Mouse (Mus musculus) forebrain, postnatal 0 days (tissue): Measurements from ENCODE around the gene Tbc1d10c. TPM values are rescaled to one million over a fixed set of nuclear protein-coding genes. Genes with fewer than 3 reads are reported as not detected.

Experiments
- ATAC-seq: fragments of 200-750 bp; cut with Nextera tagmentation; 2 replicates; pipeline ENCODE4 v1.8.0; 2017; ENCODE audit warnings: mild to moderate bottlenecking, moderate library complexity
- DNase-seq: peaks from one replicate; pipeline ENCODE4 v3.0.0-alpha.2; 2015
- H3K27ac ChIP-seq: fragments of 300-500 bp; sonication (generic); 2 replicates; pipeline ENCODE4 v1.5.1; 2014; ENCODE audit warnings: low read depth, mild to moderate bottlenecking, antibody characterized with exemption, low read length, moderate library complexity, mixed read lengths
- H3K27me3 ChIP-seq: fragments of 300-500 bp; sonication (generic); 2 replicates; pipeline ENCODE4 v1.6.1; 2014; ENCODE audit warnings: mild to moderate bottlenecking, low read length, mixed read lengths; ENCODE audit not compliant: insufficient read depth
- H3K36me3 ChIP-seq: fragments of 300-500 bp; sonication (generic); 2 replicates; pipeline ENCODE4 v1.6.1; 2014; ENCODE audit warnings: mild to moderate bottlenecking, moderate library complexity; ENCODE audit not compliant: insufficient read depth
- H3K4me1 ChIP-seq: fragments of 300-500 bp; sonication (generic); 2 replicates; pipeline ENCODE4 v1.6.1; 2014; ENCODE audit warnings: antibody characterized with exemption; ENCODE audit not compliant: insufficient read depth
- H3K4me2 ChIP-seq: fragments of 300-500 bp; sonication (generic); 2 replicates; pipeline ENCODE4 v1.6.1; 2014; ENCODE audit warnings: low read depth, mild to moderate bottlenecking, moderate library complexity
- H3K4me3 ChIP-seq: fragments of 300-500 bp; sonication (generic); 2 replicates; pipeline ENCODE4 v1.5.1; 2014; ENCODE audit warnings: low read depth, low read length, mixed read lengths
- H3K9ac ChIP-seq: fragments of 300-500 bp; sonication (generic); 2 replicates; pipeline ENCODE4 v1.6.1; 2014; ENCODE audit warnings: mild to moderate bottlenecking
- H3K9me3 ChIP-seq: fragments of 300-500 bp; sonication (generic); 2 replicates; pipeline ENCODE4 v1.6.1; 2016; ENCODE audit warnings: low read length
- CTCF ChIP-seq: sonication (generic); IDR thresholded peaks from 2 replicates; pipeline ENCODE4 v1.5.1; 2016; ENCODE audit warnings: antibody characterized with exemption, control low read depth, low read depth
- WGBS: fragments of 180-500 bp; shearing (Covaris S2); extraction: QIAGEN DNeasy Blood & Tissue Kit; methylation state at CpG from one replicate; pipeline ENCODE4 v1.1.7; 2014; 5-methylcytosine and 5-hydroxymethylcytosine counted together
- polyA plus RNA-seq: library from polyadenylated mRNA; unstranded; fragments of >200 nt; fragmentation: Nextera tagmentation; extraction: Ambion mirVana; gene quantifications from 2 replicates; pipeline ENCODE4 v1.2.1, GENCODE M21; 2015
- total RNA-seq: library from RNA; depleted of rRNA; stranded (reverse); fragments of >200 nt; gene quantifications from 2 replicates; pipeline ENCODE4 v1.2.3, GENCODE M21; 2014

Tbc1d10c gene
- total and polyA plus RNA-seq, 2 experiments from 2014 or later, result 1.5 to 2.9 TPM

GRCm38 (mm10) chr19:4144550-4145498, 46.3 kb downstream of the Tbc1d10c start:
- peaks cover 8% of the 10 kb centered on the region; the same call in 1 of the 2 replicates for H3K4me1 ChIP-seq
- DNase-seq (no peak), ATAC-seq (no peak)
- H3K27me3 ChIP-seq, result no peaks in the 10 kb centered on the region
- no peak for TF ChIP-seq CTCF
- H3K9ac ChIP-seq, result no peak overlapping the region
- no peaks in the 10 kb centered on the region for H3K9me3 ChIP-seq
- no peaks in the 10 kb centered on the region for H3K36me3 ChIP-seq
- H3K27ac ChIP-seq, result no peak overlapping the region
- no peak overlapping the region for H3K4me3 ChIP-seq
- H3K4me2 ChIP-seq, result no peak overlapping the region
- 83% methylated on average over 16 of the region's 16 CpGs for WGBS

- 85% methylated on average over 7 of the region's 7 CpGs for WGBS
- no peak for ATAC-seq
Observed at GRCm38 (mm10) chr19:4143759-4144268, 47.3 kb downstream of the Tbc1d10c start, which contains the start of gene Cabp4. Gene Cabp4 (minus strand): TSS chr19:4144033.

GRCm38 (mm10) chr19:4142416-4143173, 48.5 kb downstream of the Tbc1d10c start:
- Histone ChIP-seq H3K9ac (no peak overlapping the region), H3K4me2 (no peak overlapping the region), H3K27me3 (no peaks in the 10 kb centered on the region), H3K4me3 (no peak overlapping the region), H3K4me1 (no peaks in the 10 kb centered on the region), H3K27ac (no peak overlapping the region), H3K9me3 (no peaks in the 10 kb centered on the region), H3K36me3 (no peaks in the 10 kb centered on the region)
- WGBS, result 88% methylated on average over 18 of the region's 18 CpGs
- TF ChIP-seq CTCF, result no peak
- DNase-seq (no peak), ATAC-seq (no peak)

More at GRCm38 (mm10) chr19:4143759-4144268, 47.3 kb downstream of the Tbc1d10c start, which contains the start of gene Cabp4:
- no peak for DNase-seq
- no peaks in the 10 kb centered on the region for H3K9me3 ChIP-seq
- no peaks in the 10 kb centered on the region for H3K27me3 ChIP-seq
- H3K4me2 ChIP-seq, result no peak within 1 kb of the TSS
- H3K4me1 ChIP-seq, result peaks cover 1% of the 10 kb centered on the region; the same call in 1 of the 2 replicates
- TF ChIP-seq CTCF, result no peak
- H3K4me3 ChIP-seq, result no peak within 1 kb of the TSS
- no peak within 1 kb of the TSS for H3K27ac ChIP-seq
- no peak within 1 kb of the TSS for H3K9ac ChIP-seq
- H3K36me3 ChIP-seq, result no peaks in the 10 kb centered on the region

- H3K27me3 ChIP-seq, result no peaks in the 10 kb centered on the region
- ATAC-seq (no peak), DNase-seq (no peak)
- H3K9ac ChIP-seq, result no peak overlapping the region
- no peak overlapping the region for H3K27ac ChIP-seq
- H3K9me3 ChIP-seq, result no peaks in the 10 kb centered on the region
- no peaks in the 10 kb centered on the region for H3K36me3 ChIP-seq
- WGBS, result 80% methylated on average over 6 of the region's 6 CpGs
- H3K4me2 ChIP-seq, result no peak overlapping the region
- no peaks in the 10 kb centered on the region for H3K4me1 ChIP-seq
- no peak for TF ChIP-seq CTCF
- no peak overlapping the region for H3K4me3 ChIP-seq
Observed at GRCm38 (mm10) chr19:4140147-4140546, 50.9 kb downstream of the Tbc1d10c start.

- ATAC-seq, result no peak
- H3K4me3 ChIP-seq, result no peak within 1 kb of the TSS
- 69% methylated on average over 2 of the region's 2 CpGs for WGBS
- H3K9ac ChIP-seq, result no peak within 1 kb of the TSS
- H3K4me2 ChIP-seq, result no peak within 1 kb of the TSS
- DNase-seq, result no peak
- TF ChIP-seq CTCF, result no peak
- no peak within 1 kb of the TSS for H3K27ac ChIP-seq
- H3K4me1 ChIP-seq, result no peaks in the 10 kb centered on the region
- no peaks in the 10 kb centered on the region for H3K9me3 ChIP-seq
- no peaks in the 10 kb centered on the region for H3K36me3 ChIP-seq
- H3K27me3 ChIP-seq, result no peaks in the 10 kb centered on the region
Observed at GRCm38 (mm10) chr19:4139446-4139845, 51.6 kb downstream of the Tbc1d10c start, which contains the start of gene Gpr152. Gene Gpr152 (plus strand): TSS chr19:4139787.

GRCm38 (mm10) chr19:4137913-4138312, 53.2 kb downstream of the Tbc1d10c start:
- Histone ChIP-seq H3K4me1 (no peaks in the 10 kb centered on the region), H3K9me3 (no peaks in the 10 kb centered on the region), H3K36me3 (peaks cover 5% of the 10 kb centered on the region), H3K27ac (no peak overlapping the region), H3K4me2 (no peak overlapping the region), H3K4me3 (no peak overlapping the region), H3K27me3 (no peaks in the 10 kb centered on the region), H3K9ac (no peak overlapping the region)
- 77% methylated on average over 5 of the region's 5 CpGs for WGBS
- no peak for ATAC-seq
- DNase-seq, result no peak
- TF ChIP-seq CTCF, result no peak
